Mouse (Mus musculus): ENCODE measurements at regions not wholly inside any gene's neighbourhood (a gene's known extent, or its start where the extent isn't known, plus 50 kb on each side); places are given as distances from the start of the nearest gene placed in this dataset.
"Not testable (repeated sequence)": the region's sequence is repeated elsewhere in the genome, so short reads cannot be mapped to it uniquely, and the experiment has no call there.

GRCm38 (mm10) chr14:58352986-58353385 is 282.6 kb downstream of the Fgf9 start:
- DNase-seq (ENCODE audit: low spot score): no peak

- no peak for DNase-seq (ENCODE audit: low spot score)
These were observed 265.8 kb downstream of the Fgf9 start for GRCm38 (mm10) chr14:58336148-58336547.

GRCm38 (mm10) chr14:58323164-58323563 is 252.8 kb downstream of the Fgf9 start:
- no peak for DNase-seq (ENCODE audit: low spot score)

- no peak for DNase-seq (ENCODE audit: low spot score)
These were observed 252.1 kb downstream of the Fgf9 start for GRCm38 (mm10) chr14:58322461-58322860.

GRCm38 (mm10) chr14:58321875-58322274 is 251.5 kb downstream of the Fgf9 start:
- no peak for DNase-seq (ENCODE audit: low spot score)

GRCm38 (mm10) chr14:58321234-58321633 is 250.9 kb downstream of the Fgf9 start:
- no peak for DNase-seq (ENCODE audit: low spot score)

- no peak for DNase-seq (ENCODE audit: low spot score)
These were observed 247.3 kb downstream of the Fgf9 start for GRCm38 (mm10) chr14:58317640-58318039.

- no peak for DNase-seq (ENCODE audit: low spot score)
These were observed 246.9 kb downstream of the Fgf9 start for GRCm38 (mm10) chr14:58317231-58317630.

GRCm38 (mm10) chr14:58307695-58308094 is 237.3 kb downstream of the Fgf9 start:
- no peak for DNase-seq (ENCODE audit: low spot score)

- DNase-seq (ENCODE audit: low spot score): no peak
These were observed 236.6 kb downstream of the Fgf9 start for GRCm38 (mm10) chr14:58306832-58307521.

- DNase-seq (ENCODE audit: low spot score): no peak
These were observed 230.1 kb downstream of the Fgf9 start for GRCm38 (mm10) chr14:58300411-58300887.

GRCm38 (mm10) chr14:58286007-58286525 is 215.7 kb downstream of the Fgf9 start:
- DNase-seq (ENCODE audit: low spot score): no peak

- no peak for DNase-seq (ENCODE audit: low spot score)
These were observed 212.5 kb downstream of the Fgf9 start for GRCm38 (mm10) chr14:58282708-58283290.

- no peak for DNase-seq (ENCODE audit: low spot score)
These were observed 211.9 kb downstream of the Fgf9 start for GRCm38 (mm10) chr14:58282264-58282663.

- not testable (repeated sequence) for DNase-seq (ENCODE audit: low spot score)
These were observed 204.1 kb downstream of the Fgf9 start for GRCm38 (mm10) chr14:58274440-58274839.

GRCm38 (mm10) chr14:58273693-58274419 is 203.5 kb downstream of the Fgf9 start:
- DNase-seq (ENCODE audit: low spot score): no peak

GRCm38 (mm10) chr14:58265373-58265772 is 195.0 kb downstream of the Fgf9 start:
- no peak for DNase-seq (ENCODE audit: low spot score)

GRCm38 (mm10) chr14:58264401-58264800 is 194.1 kb downstream of the Fgf9 start:
- DNase-seq (ENCODE audit: low spot score): no peak

GRCm38 (mm10) chr14:58253369-58253968 is 183.1 kb downstream of the Fgf9 start:
- no peak for DNase-seq (ENCODE audit: low spot score)

- no peak for DNase-seq (ENCODE audit: low spot score)
These were observed 155.5 kb downstream of the Fgf9 start for GRCm38 (mm10) chr14:58225869-58226268.

- no peak for DNase-seq (ENCODE audit: low spot score)
These were observed 154.1 kb downstream of the Fgf9 start for GRCm38 (mm10) chr14:58224419-58224818.

- DNase-seq (ENCODE audit: low spot score): no peak
These were observed 138.1 kb downstream of the Fgf9 start for GRCm38 (mm10) chr14:58208401-58208800.
